Comparison of ENCODE assay signal across 9 mouse cellular contexts in the genomic region with DNA sequence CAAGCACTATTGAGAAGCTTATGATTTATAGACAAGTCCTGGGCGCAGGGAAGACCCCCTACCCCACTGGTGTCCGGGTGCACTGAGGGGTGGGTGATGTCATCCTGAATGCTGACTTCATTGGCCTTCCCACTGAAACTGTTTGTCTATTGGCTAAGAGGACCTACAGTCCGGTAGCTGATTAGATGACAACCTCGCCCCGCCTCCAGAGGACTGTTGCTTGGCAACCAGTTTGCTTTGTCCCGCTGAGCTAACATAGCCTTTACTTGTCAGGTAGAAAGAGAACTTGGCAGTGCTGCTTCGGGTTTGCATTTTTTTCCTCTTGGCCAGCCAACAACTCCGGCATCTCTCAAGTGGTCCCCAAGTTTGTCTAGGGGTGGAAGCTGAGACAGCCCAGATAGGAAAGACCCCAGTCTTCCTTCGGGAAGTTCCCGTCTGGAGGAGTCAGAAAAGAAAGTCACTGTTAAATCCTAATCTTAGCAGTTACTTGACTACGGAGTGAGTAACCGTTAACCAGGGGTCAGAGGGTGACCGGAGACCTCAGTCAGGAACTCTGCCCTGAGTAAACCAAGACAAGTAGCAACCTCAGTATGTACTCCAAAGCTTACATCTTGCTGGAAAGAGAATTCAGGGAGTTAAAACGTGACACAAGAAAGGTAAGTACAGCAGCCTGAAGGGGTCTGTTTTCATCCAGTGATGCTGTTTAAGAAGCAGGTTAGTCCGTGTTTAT. TPM values are rescaled to one million over a fixed set of nuclear protein-coding genes. Genes with fewer than 3 reads are reported as not detected.
DNase-seq lines count a peak whose midpoint lies in the region; ATAC-seq and TF ChIP-seq lines count a peak whose summit lies in the region.
"Had no signal": no experiment of that assay in that cellular context is flagged by ENCODE, and none has a peak within 500 bp of the region (broad histone marks: within the 10 kb centered on the region; RNA-seq: fewer than 3 reads in every experiment).

A gene (plus strand): TSS at position 258 of the 730 bp plus-strand sequence.

- no peak for TF ChIP-seq POLR2A in heart, adult 2 months (IDR thresholded peaks at IDR 0.05; ENCODE audit: insufficient read depth, low read depth, low read length)
- no peak for TF ChIP-seq POLR2A in kidney, adult 2 months (IDR thresholded peaks at IDR 0.05; ENCODE audit: low read depth, low read length)

- no peaks in the 10 kb centered on the region for H3K27me3 ChIP-seq in heart, adult 2 months (ENCODE audit: control insufficient read depth, insufficient read depth, low read length)
- no peaks in the 10 kb centered on the region for H3K27me3 ChIP-seq in kidney, adult 2 months (replicated peaks; ENCODE audit: control insufficient read depth, insufficient read depth, low read length)
- H3K27me3 ChIP-seq in limb, embryonic 10.5 days (ENCODE audit: low read depth, poor library complexity, severe bottlenecking) = no peaks in the 10 kb centered on the region
- H3K27me3 ChIP-seq in midbrain, embryonic 11.5 days (ENCODE audit: control insufficient read depth, insufficient read depth, low read length) = no peaks in the 10 kb centered on the region

- TF ChIP-seq CTCF in heart, adult 2 months (IDR thresholded peaks at IDR 0.05) = no peak
- TF ChIP-seq CTCF in kidney, adult 2 months (conservative IDR thresholded peaks at IDR 0.05; ENCODE audit: insufficient read depth, insufficient read length, low read depth, low read length) = no peak

- peak within 1 kb of the TSS; percentile 38 for H3K4me2 ChIP-seq in midbrain, embryonic 11.5 days

- no peaks in the 10 kb centered on the region for H3K9me3 ChIP-seq in limb, embryonic 10.5 days (replicated peaks)
- H3K9me3 ChIP-seq in midbrain, embryonic 11.5 days (ENCODE audit: control insufficient read depth, low read length) = no peaks in the 10 kb centered on the region

- H3K4me3 ChIP-seq in heart, adult 2 months = no peak within 1 kb of the TSS
- peak within 1 kb of the TSS; percentile 56 for H3K4me3 ChIP-seq in kidney, adult 2 months (ENCODE audit: insufficient read depth, low read depth, low read length)
- peak within 1 kb of the TSS; percentile 32 for H3K4me3 ChIP-seq in limb, embryonic 10.5 days
- H3K4me3 ChIP-seq in midbrain, embryonic 11.5 days (ENCODE audit: low read depth, low read length) = peak within 1 kb of the TSS; percentile 13; the same call in 1 of the 2 replicates

- no peaks in the 10 kb centered on the region for H3K4me1 ChIP-seq in heart, adult 2 months (ENCODE audit: control insufficient read depth, insufficient read depth, low read length)
- H3K4me1 ChIP-seq in kidney, adult 2 months (ENCODE audit: control insufficient read depth, insufficient read depth, low read length) = peaks cover 5% of the 10 kb centered on the region; the same call in 1 of the 2 replicates
- peaks cover 9% of the 10 kb centered on the region for H3K4me1 ChIP-seq in limb, embryonic 10.5 days
- H3K4me1 ChIP-seq in midbrain, embryonic 11.5 days (ENCODE audit: control insufficient read depth, insufficient read depth, low read length) = no peaks in the 10 kb centered on the region

- H3K36me3 ChIP-seq in heart, adult 2 months (ENCODE audit: control insufficient read depth, insufficient read depth, low read length) = no peaks in the 10 kb centered on the region
- no peaks in the 10 kb centered on the region for H3K36me3 ChIP-seq in kidney, adult 2 months (ENCODE audit: control insufficient read depth, insufficient read depth, low read length)
- H3K36me3 ChIP-seq in limb, embryonic 10.5 days = no peaks in the 10 kb centered on the region
- H3K36me3 ChIP-seq in midbrain, embryonic 11.5 days (ENCODE audit: control insufficient read depth, insufficient read depth, low read length) = no peaks in the 10 kb centered on the region

- TF ChIP-seq EP300 in heart, adult 2 months (IDR thresholded peaks at IDR 0.05; ENCODE audit: insufficient read depth, low read depth, low read length) = no peak

- H3K79me2 ChIP-seq in heart, adult 2 months (replicated peaks; ENCODE audit: control insufficient read depth, insufficient read depth, low read length) = no peaks in the 10 kb centered on the region

- H3K27ac ChIP-seq in heart, adult 2 months = no peak within 1 kb of the TSS
- peak within 1 kb of the TSS; percentile 56; the same call in 1 of the 2 replicates for H3K27ac ChIP-seq in kidney, adult 2 months (ENCODE audit: insufficient read depth, low read depth, low read length)
- peak within 1 kb of the TSS; percentile 15; the same call in 1 of the 2 replicates for H3K27ac ChIP-seq in limb, embryonic 10.5 days
- no peak within 1 kb of the TSS for H3K27ac ChIP-seq in midbrain, embryonic 11.5 days (ENCODE audit: low read depth, low read length)

- WGBS in heart, adult 2 months = 29% methylated on average over 15 of the region's 15 CpGs
- 17% methylated on average over 15 of the region's 15 CpGs for WGBS in kidney, adult 2 months
- WGBS in limb, embryonic 10.5 days = 38% methylated on average over 15 of the region's 15 CpGs
- 33% methylated on average over 15 of the region's 15 CpGs for WGBS in midbrain, embryonic 11.5 days

- intact Hi-C loops in heart, adult 2 months (cut with DNase I) = no loop called here

- peak; percentile 97 for ATAC-seq in midbrain, embryonic 11.5 days (ENCODE audit: low FRiP score)

- peak; percentile 81 for DNase-seq in R1 (ENCODE audit: low read depth, low spot score)
- peak; percentile 3 to 7 for DNase-seq in cerebellum, postnatal 36 days
- DNase-seq in heart, adult 2 months = peak; percentile 28 to 36
- DNase-seq in kidney, adult 2 months = peak; percentile 93
- DNase-seq in limb, embryonic 10.5 days (ENCODE audit: low spot score) = peak; percentile 71
- peak; percentile 97 for DNase-seq in midbrain, embryonic 11.5 days (ENCODE audit: low spot score, missing footprints)
- DNase-seq in telencephalon, adult 2 months (ENCODE audit: low read depth, low spot score) = peak; percentile 5
- no peak for DNase-seq in c-Kit-positive CD71-positive TER-119-positive erythroid progenitor cells, embryonic 14.5 days (ENCODE audit: low spot score)

- no peak within 1 kb of the TSS for H3K9ac ChIP-seq in heart, adult 2 months (ENCODE audit: low read depth, low read length)
- H3K9ac ChIP-seq in midbrain, embryonic 11.5 days (ENCODE audit: low read length) = peak within 1 kb of the TSS; percentile 7; the same call in 1 of the 2 replicates

RNA-seq across cellular contexts. Expression of the gene that starts here (rescaled TPM):
- total RNA-seq in heart, adult 2 months (2021) = not detected
- not detected in 2 replicates for polyA plus RNA-seq in heart, adult 2 months (2012; rRNA removed)
- polyA plus RNA-seq in kidney, adult 2 months (2012; rRNA removed) = 1.1 and 1.7 TPM in 2 replicates
- polyA plus RNA-seq in limb, embryonic 10.5 days (2016; fragmentation: Nextera tagmentation; extraction: Ambion mirVana) = 0.75 and 0.86 TPM in 2 replicates
- polyA plus RNA-seq in midbrain, embryonic 11.5 days (2014; fragmentation: Nextera tagmentation; extraction: Ambion mirVana) = 0.42 and 0.69 TPM in 2 replicates
- total RNA-seq: layer of hippocampus, postnatal 25 days had no signal

Comparison
In these comparisons a context has a peak if more than half of its experiments do, and no peak if none do; other contexts are left out.
1. Peak in DNase-seq in heart, adult 2 months; RNA of the gene not detected or under 1 TPM.
2. Peak in DNase-seq, H3K4me3 ChIP-seq and H3K27ac ChIP-seq in limb, embryonic 10.5 days; RNA of the gene not detected or under 1 TPM.
3. Peak in DNase-seq, ATAC-seq, H3K4me3 ChIP-seq, H3K9ac ChIP-seq and H3K4me2 ChIP-seq in midbrain, embryonic 11.5 days; RNA of the gene not detected or under 1 TPM.